Mouse (Mus musculus): Measurements from ENCODE around the gene Slc22a8.

Slc22a8 gene

GRCm38 (mm10) chr19:8594518-8594917 lies 3.5 kb downstream of the Slc22a8 start:
- ATAC-seq (ENCODE audit: insufficient number of reproducible peaks, low FRiP score, low TSS enrichment) = no peak

- no peak for ATAC-seq (ENCODE audit: insufficient number of reproducible peaks, low FRiP score, low TSS enrichment)
These were observed 6.2 kb downstream of the Slc22a8 start for GRCm38 (mm10) chr19:8597269-8597668.

- no peak for ATAC-seq (ENCODE audit: insufficient number of reproducible peaks, low FRiP score, low TSS enrichment)
These were observed 8.2 kb downstream of the Slc22a8 start for GRCm38 (mm10) chr19:8599229-8599628.

- ATAC-seq (ENCODE audit: insufficient number of reproducible peaks, low FRiP score, low TSS enrichment) = no peak
These were observed 10.9 kb downstream of the Slc22a8 start for GRCm38 (mm10) chr19:8601922-8602321.

GRCm38 (mm10) chr19:8602914-8603313 lies 11.9 kb downstream of the Slc22a8 start:
- ATAC-seq (ENCODE audit: insufficient number of reproducible peaks, low FRiP score, low TSS enrichment) = no peak

GRCm38 (mm10) chr19:8604536-8605240 lies 13.6 kb downstream of the Slc22a8 start:
- ATAC-seq (ENCODE audit: insufficient number of reproducible peaks, low FRiP score, low TSS enrichment) = no peak

- no peak for ATAC-seq (ENCODE audit: insufficient number of reproducible peaks, low FRiP score, low TSS enrichment)
These were observed 14.1 kb downstream of the Slc22a8 start for GRCm38 (mm10) chr19:8605241-8605558.

- no peak for ATAC-seq (ENCODE audit: insufficient number of reproducible peaks, low FRiP score, low TSS enrichment)
These were observed 20.5 kb downstream of the Slc22a8 start for GRCm38 (mm10) chr19:8611358-8612123.

GRCm38 (mm10) chr19:8613111-8613510 lies 22.1 kb downstream of the Slc22a8 start:
- no peak for ATAC-seq (ENCODE audit: insufficient number of reproducible peaks, low FRiP score, low TSS enrichment)

- no peak for ATAC-seq (ENCODE audit: insufficient number of reproducible peaks, low FRiP score, low TSS enrichment)
These were observed 23.3 kb downstream of the Slc22a8 start for GRCm38 (mm10) chr19:8614343-8614742.

- ATAC-seq (ENCODE audit: insufficient number of reproducible peaks, low FRiP score, low TSS enrichment) = no peak
These were observed 25.3 kb downstream of the Slc22a8 start for GRCm38 (mm10) chr19:8616314-8616713.

- ATAC-seq (ENCODE audit: insufficient number of reproducible peaks, low FRiP score, low TSS enrichment) = no peak
These were observed 26.9 kb downstream of the Slc22a8 start, which contains the start of gene Slc22a6 for GRCm38 (mm10) chr19:8617904-8618303. Gene Slc22a6 (plus strand): TSS chr19:8618039.

GRCm38 (mm10) chr19:8621098-8621497 lies 30.0 kb downstream of the Slc22a8 start:
- no peak for ATAC-seq (ENCODE audit: insufficient number of reproducible peaks, low FRiP score, low TSS enrichment)

GRCm38 (mm10) chr19:8630249-8630648 lies 39.2 kb downstream of the Slc22a8 start:
- ATAC-seq (ENCODE audit: insufficient number of reproducible peaks, low FRiP score, low TSS enrichment) = no peak

GRCm38 (mm10) chr19:8630826-8631225 lies 39.8 kb downstream of the Slc22a8 start:
- no peak for ATAC-seq (ENCODE audit: insufficient number of reproducible peaks, low FRiP score, low TSS enrichment)

GRCm38 (mm10) chr19:8632029-8632428 lies 41.0 kb downstream of the Slc22a8 start:
- no peak for ATAC-seq (ENCODE audit: insufficient number of reproducible peaks, low FRiP score, low TSS enrichment)

- ATAC-seq (ENCODE audit: insufficient number of reproducible peaks, low FRiP score, low TSS enrichment) = no peak
These were observed 51.0 kb downstream of the Slc22a8 start for GRCm38 (mm10) chr19:8642086-8642485.

GRCm38 (mm10) chr19:8646393-8646792 lies 55.3 kb downstream of the Slc22a8 start:
- no peak for ATAC-seq (ENCODE audit: insufficient number of reproducible peaks, low FRiP score, low TSS enrichment)

GRCm38 (mm10) chr19:8655833-8656232 lies 64.8 kb downstream of the Slc22a8 start:
- no peak for ATAC-seq (ENCODE audit: insufficient number of reproducible peaks, low FRiP score, low TSS enrichment)

GRCm38 (mm10) chr19:8656341-8656740 lies 65.3 kb downstream of the Slc22a8 start:
- no peak for ATAC-seq (ENCODE audit: insufficient number of reproducible peaks, low FRiP score, low TSS enrichment)
